8 mouse cellular contexts compared by ENCODE assay signal in genomic region chr6:99864949-99865348, GRCm38 (mm10).
A peak's percentile ranks its signal among the peaks of the same experiment; 100 is the strongest.
DNase-seq lines count a peak whose midpoint lies in the region; TF ChIP-seq lines count a peak whose summit lies in the region.

No protein-coding gene starts in this region.

- no peak for DNase-seq in gastrocnemius, adult 2 months
- no peak for DNase-seq in gastrocnemius, postnatal 4 days (ENCODE audit: low spot score in 2 of 2)
- DNase-seq in ZHBTc4 (ENCODE audit: low read depth, low spot score), result peak; percentile 76
- DNase-seq in frontal cortex, postnatal 36 days (ENCODE audit: low spot score in 2 of 2), result peak; percentile 11 to 43
- DNase-seq in left cerebral cortex, adult 9 months (ENCODE audit: low spot score in 2 of 2), result peak; percentile 50 to 74
- DNase-seq in right cerebral cortex, postnatal 36 days (ENCODE audit: low spot score in 2 of 2), result peak; percentile 26 to 46
- DNase-seq in adrenal gland, postnatal 25 days, result no peak
- DNase-seq in adrenal gland, adult 18-20 months (ENCODE audit: low spot score in 2 of 2), result no peak

- no peak overlapping the region for H3K4me3 ChIP-seq in gastrocnemius, adult 2 months

- H3K27ac ChIP-seq in gastrocnemius, adult 2 months, result no peak overlapping the region

- intact Hi-C loops in gastrocnemius, adult 2 months (cut with DNase I), result no loop called here

- peak; percentile 4; the same call in 1 of the 2 replicates for TF ChIP-seq CTCF in gastrocnemius, adult 2 months (IDR thresholded peaks at IDR 0.05)

Comparison
In these comparisons a context has a peak if more than half of its experiments do, and no peak if none do; other contexts are left out.
1. DNase-seq: peak in ZHBTc4 (single experiment), frontal cortex, postnatal 36 days (2 of 2), left cerebral cortex, adult 9 months (2 of 2) and right cerebral cortex, postnatal 36 days (2 of 2); none in gastrocnemius, adult 2 months (single experiment), gastrocnemius, postnatal 4 days (0 of 2), adrenal gland, postnatal 25 days (single experiment) and adrenal gland, adult 18-20 months (0 of 2).